Mouse (Mus musculus) hematopoietic stem cell, adult 5-6 weeks (primary cell): ENCODE data around the gene Rhpn2. TPM values are rescaled to one million over a fixed set of nuclear protein-coding genes. Genes with fewer than 3 reads are reported as not detected.
A peak's percentile ranks its signal among the peaks of the same experiment; 100 is the strongest.

Source experiments
- ATAC-seq, 2 experiments: fragments of 125-278 bp in 1 of 2; replicated peaks in 1 of 2; 2 replicates each; pipeline ENCODE4 v1.8.0; 2016 to 2017; ENCODE audit warnings: inconsistent platforms in 2 of 2, mild to moderate bottlenecking in 2 of 2, moderate number of reproducible peaks in 2 of 2, low read depth in 1 of 2, moderate TSS enrichment in 1 of 2; ENCODE audit not compliant: low FRiP score in 2 of 2, poor library complexity in 2 of 2, severe bottlenecking in 2 of 2, insufficient read depth in 1 of 2, low TSS enrichment in 1 of 2
- total RNA-seq: library from RNA; stranded (forward); fragments of 172-1452, 232-1000 nt; gene quantifications from 2 replicates; pipeline ENCODE4 v1.2.3, GENCODE M21; 2017

The Rhpn2 gene
- total RNA-seq, 1 experiment from 2014 or later: not detected

GRCm38 (mm10) chr7:35374265-35374664 is 40.3 kb downstream of the Rhpn2 start:
- no peak for ATAC-seq

- no peak for ATAC-seq
Observed at GRCm38 (mm10) chr7:35376623-35377022, 42.7 kb downstream of the Rhpn2 start.

- ATAC-seq: peak; percentile 17 to 34; a peak in 2 of 4 replicates
Observed at GRCm38 (mm10) chr7:35379492-35380119, 45.6 kb downstream of the Rhpn2 start.

DNA sequence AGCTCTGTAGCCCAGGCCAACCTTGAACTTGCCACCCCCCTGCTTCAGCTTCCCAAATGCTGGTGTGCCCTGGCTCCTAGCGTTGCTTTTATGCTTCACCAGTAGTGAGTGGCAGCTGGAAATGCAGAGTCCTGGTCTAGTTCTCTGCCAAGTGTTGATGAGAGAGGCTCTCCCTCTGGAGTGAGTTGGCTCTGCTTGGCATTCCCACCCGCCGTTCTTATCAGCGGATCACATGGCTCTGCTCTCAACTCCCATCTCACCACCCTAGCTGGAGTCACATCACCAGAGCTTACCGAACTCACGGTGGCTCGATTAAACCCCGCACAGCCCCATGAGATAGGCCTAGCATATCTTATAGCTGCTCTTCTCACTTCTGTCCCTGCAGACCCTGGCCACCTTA is 46.4 kb downstream of the Rhpn2 start:
- no peak for ATAC-seq

DNA sequence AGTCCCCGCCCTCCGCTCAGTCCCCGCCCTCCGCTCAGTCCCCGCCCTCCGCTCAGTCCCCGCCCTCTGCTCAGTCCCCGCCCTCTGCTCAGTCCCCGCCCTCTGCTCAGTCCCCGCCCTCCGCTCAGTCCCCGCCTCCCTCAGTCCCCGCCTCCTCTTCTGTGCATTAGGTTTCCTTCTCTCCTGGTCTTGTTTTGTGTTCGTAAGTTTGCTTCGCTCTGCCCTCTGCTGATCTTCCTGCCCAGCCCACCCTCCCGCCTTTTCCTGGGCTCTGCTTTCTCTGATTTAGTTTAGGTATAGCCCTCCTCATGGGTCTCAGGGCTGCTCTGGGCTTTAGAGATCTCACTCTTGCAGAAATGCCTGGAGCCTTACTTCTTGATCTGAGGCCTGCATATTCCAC is 47.9 kb downstream of the Rhpn2 start:
- no peak for ATAC-seq

DNA sequence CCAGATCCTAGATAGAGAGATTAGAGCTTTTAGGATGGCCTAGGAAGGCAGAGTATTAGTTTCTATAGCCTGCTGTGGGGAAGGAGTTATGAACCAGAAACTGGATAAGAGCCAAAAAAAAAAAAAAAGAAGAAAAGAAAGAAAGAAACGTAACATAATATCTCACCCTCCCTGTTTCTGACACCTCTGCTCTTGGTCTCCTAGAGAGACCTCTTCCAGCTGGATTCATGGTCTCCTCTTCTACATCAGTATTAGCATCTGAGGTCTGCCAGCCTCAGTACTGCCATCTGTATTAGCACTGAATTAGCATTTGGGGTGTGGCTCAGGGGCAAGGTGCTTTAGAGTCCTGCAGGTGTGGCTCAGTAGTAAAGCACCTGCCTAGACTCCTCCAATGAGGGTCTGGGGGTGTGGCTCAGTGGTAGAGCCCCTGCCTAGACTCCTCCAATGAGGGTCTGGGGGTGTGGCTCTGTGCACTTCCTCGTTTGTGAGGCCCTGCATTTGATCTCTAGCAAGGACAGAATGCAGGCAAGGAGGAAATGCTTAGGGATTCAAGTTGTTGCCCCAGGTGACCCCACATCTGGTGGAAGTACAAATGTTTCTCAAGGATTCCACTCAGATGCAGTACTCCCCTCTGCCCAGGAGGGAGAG is 48.9 kb downstream of the Rhpn2 start:
- ATAC-seq: no peak

GRCm38 (mm10) chr7:35386525-35386952 is 52.6 kb downstream of the Rhpn2 start:
- ATAC-seq: peak; percentile 23 to 24; a peak in 1 of 4 replicates

- no peak for ATAC-seq
Observed at GRCm38 (mm10) chr7:35388694-35389093, 54.7 kb downstream of the Rhpn2 start.

GRCm38 (mm10) chr7:35392935-35393334 is 59.0 kb downstream of the Rhpn2 start:
- ATAC-seq: no peak

DNA sequence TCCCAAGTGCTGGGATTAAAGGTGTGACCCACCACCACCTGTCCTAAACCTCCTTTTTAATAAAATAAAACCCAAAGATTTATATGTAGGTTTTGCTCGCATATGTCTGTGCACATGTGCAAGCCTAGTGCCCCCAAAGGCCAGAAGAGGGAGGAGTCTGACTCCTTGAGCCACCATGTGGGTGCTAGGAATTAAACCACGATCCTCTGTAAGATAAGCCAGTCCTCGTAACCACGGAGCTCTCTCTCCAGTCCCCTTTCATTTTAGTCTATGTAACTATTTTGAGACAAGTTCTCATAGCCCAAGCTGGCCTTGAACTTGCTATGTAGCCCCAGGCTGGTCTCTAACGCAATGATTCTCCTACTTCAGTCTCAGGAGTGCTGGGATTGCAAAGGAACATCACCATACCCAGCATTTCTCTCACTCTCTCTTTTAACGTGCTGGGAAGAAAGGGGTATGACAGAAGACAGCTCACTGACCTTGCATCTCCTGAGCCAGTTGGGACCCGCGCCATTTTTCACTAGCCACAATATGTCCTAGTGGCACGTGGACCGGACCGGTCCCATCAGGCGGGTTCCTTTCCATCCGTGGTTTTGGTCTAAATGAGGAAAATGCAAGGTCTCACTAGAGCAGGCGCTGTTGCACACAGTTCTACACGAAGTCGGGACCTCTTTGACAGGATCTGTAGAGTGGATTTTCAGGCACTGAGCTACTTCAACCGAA is 61.9 kb downstream of the Rhpn2 start:
- peak in 1 of 2 experiments; percentile 3; a peak in 1 of 4 replicates for ATAC-seq

GRCm38 (mm10) chr7:35396542-35397168 is 62.7 kb downstream of the Rhpn2 start, which contains the start of the genes Faap24 and Cep89:
Gene Faap24, minus strand, starts transcription at chr7:35396836.
Gene Cep89, plus strand, starts transcription at chr7:35397035.
- peak; percentile 95 for ATAC-seq

DNA sequence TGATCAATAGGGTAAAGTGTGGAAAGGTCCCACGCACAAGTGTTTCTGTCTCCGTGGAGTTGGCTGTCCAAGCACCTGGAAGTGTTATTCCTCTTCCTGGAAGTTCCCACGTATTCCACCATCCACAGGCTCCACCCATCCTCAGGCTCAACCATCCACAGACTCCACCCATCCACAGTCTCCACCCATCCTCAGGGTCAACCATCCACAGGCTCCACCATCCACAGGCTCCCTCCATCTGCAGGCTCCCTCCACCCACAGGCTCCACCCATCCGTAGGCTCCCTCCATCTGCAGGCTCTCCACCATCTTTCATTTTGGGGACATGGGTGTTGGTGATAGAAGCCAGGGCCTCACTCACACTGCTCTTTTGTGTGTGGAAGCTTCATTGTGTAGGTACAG is 67.2 kb downstream of the Rhpn2 start:
- ATAC-seq: no peak

- ATAC-seq: no peak
Observed at GRCm38 (mm10) chr7:35415226-35415625, 81.3 kb downstream of the Rhpn2 start.

DNA sequence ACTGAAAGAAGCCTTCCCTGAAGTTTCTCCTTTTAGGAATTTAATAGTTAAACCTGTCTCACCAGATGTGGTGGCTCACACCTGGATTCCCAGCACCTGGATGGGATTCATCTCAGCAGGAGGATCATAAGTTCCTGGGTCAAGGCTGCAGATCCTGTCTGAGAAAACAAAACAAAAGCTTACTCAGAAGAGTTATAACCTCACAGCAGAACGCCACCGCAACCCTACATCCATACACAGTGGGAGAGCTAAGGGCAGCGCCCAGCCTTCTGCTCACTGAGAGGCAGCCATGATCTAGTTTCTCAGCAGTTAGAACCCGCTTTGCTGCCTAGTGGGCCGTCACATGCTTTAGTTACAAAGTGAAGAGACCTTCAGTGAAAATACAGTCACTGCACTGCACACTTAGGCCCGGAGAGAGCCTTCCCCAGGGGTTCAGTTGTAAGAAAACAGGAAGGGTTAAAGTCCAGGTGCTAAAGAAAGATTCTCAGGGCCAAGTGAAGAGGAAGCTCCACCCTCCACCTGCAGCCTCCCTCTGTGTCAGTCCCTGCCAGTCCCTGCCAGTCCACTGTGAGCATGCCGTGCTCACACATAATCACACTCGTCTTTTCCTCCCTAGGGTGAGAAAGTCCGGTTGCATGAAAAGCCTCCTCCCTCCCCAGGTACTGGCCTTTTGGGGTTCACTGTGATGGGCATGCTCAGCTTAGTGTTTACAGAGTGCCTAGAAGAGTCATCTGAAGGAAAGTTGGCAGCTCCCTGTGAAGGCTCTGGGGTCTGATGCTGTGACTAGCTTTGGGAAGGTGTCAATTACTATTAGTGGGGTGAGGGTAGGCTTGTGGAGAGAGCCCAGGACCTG is 82.1 kb downstream of the Rhpn2 start:
- ATAC-seq: no peak

GRCm38 (mm10) chr7:35416654-35416948 is 82.6 kb downstream of the Rhpn2 start:
- ATAC-seq: no peak

DNA sequence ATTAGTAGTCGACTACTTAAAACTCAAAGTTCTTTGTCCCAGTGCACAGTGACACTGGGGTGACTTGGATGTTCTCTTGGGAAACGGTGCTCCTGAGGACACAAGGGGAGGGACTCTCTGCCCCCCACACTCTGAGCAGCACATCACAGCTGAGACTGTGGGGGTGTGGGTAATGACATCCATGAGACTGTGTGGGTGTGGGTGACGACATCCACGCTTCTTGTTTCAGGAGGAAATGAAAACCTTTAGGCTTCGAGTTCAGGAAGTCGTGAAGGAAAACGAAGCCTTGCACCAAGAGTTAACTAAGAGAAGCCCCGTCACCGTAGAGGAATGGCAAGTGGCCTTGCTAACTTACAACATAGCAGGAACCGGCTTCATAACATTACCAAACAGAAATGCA is 89.1 kb downstream of the Rhpn2 start:
- ATAC-seq: peak in 1 of 2 experiments; percentile 29; a peak in 1 of 4 replicates

DNA sequence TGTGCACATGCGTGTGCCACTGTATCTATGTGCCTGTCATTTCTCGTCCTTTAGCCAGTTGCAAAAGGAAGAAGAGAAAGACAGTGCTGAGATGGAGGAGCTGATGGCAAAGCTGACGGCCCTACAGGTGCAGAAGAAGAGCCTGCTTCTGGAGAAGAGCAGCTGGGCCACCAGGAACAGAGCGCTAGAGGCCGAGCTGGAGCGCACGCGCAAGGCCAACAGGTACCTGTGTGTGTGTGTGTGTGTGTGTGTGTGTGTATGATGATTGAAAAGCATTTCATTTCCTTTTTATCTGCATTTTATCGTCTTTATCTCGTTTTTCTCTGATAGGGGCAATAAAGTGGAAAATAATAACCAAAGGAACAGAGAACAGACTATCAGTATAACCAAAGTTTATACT is 94.2 kb downstream of the Rhpn2 start:
- ATAC-seq: no peak
